Mouse (Mus musculus): Measurements from ENCODE around the gene Coro7. TPM values are rescaled to one million over a fixed set of nuclear protein-coding genes. Genes with fewer than 3 reads are reported as not detected.

Gene Coro7
- polyA plus RNA-seq, 1 experiment, result 104 TPM

DNA sequence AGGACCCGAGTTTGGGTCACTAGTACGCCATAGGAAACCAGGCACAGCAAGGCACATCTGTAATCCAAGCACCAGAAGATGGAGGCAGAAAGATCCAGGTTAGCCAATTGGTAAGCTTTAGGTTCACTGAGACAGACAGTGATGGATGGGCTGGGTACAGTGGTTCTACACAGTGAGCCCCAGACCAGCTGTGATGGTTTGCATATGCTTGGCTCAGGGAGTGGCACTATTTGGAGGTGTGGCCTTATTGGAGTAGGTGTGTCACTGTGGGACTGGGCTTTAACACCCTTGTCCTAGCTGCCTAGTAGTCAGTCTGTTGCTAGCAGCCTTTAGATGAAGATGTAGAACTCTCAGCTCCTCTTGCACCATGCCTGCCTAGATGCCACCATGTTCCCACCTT, 15.8 kb downstream of the Coro7 start:
- Histone ChIP-seq H3K9me3 (no peaks in the 10 kb centered on the region), H3K4me3 (replicated peaks) (no peak overlapping the region), H3K4me1 (peaks cover 11% of the 10 kb centered on the region), H3K27me3 (replicated peaks) (no peaks in the 10 kb centered on the region), H3K36me3 (replicated peaks; ENCODE audit: low read length) (peaks cover 93% of the 10 kb centered on the region)
- TF ChIP-seq FLI1 (IDR thresholded peaks at IDR 0.05; ENCODE audit: low read length), result no peak
- TF ChIP-seq GATA1 (IDR thresholded peaks at IDR 0.05; ENCODE audit: borderline replicate concordance, low read length), result no peak

DNA sequence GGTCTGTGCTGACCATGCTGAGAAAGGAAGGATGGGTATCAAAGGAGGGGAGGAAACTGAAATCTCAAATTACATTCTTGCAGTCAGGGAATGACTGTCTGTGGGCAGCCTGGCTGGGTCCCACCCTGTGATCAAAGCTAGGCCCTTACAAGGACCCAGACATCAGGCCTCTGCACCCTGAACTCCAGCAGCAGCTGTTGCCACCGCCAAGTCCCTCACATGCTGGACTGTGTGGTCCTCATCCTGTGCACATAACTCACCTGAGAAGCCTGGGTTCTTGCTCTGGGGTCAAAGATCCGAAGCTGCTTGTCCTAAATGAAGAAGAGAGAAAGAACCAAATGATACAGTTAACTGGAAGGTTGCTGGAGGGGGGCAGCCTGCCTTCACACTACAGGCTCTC, 18.0 kb downstream of the Coro7 start:
- Histone ChIP-seq H3K9me3 (no peaks in the 10 kb centered on the region), H3K4me3 (replicated peaks) (no peak overlapping the region), H3K36me3 (replicated peaks; ENCODE audit: low read length) (peaks cover 90% of the 10 kb centered on the region), H3K4me1 (peaks cover 14% of the 10 kb centered on the region), H3K27me3 (replicated peaks) (no peaks in the 10 kb centered on the region)
- no peak for TF ChIP-seq GATA1 (IDR thresholded peaks at IDR 0.05; ENCODE audit: borderline replicate concordance, low read length)
- TF ChIP-seq FLI1 (IDR thresholded peaks at IDR 0.05; ENCODE audit: low read length), result no peak

- Histone ChIP-seq H3K4me1 (peaks cover 29% of the 10 kb centered on the region), H3K36me3 (replicated peaks; ENCODE audit: low read length) (peaks cover 90% of the 10 kb centered on the region), H3K27me3 (replicated peaks) (no peaks in the 10 kb centered on the region), H3K9me3 (no peaks in the 10 kb centered on the region), H3K4me3 (replicated peaks) (no peak overlapping the region)
- no peak for TF ChIP-seq GATA1 (IDR thresholded peaks at IDR 0.05; ENCODE audit: borderline replicate concordance, low read length)
- no peak for TF ChIP-seq FLI1 (IDR thresholded peaks at IDR 0.05; ENCODE audit: low read length)
These were observed 20.3 kb downstream of the Coro7 start for GRCm38 (mm10) chr16:4659326-4659725.

GRCm38 (mm10) chr16:4658781-4659245, 20.8 kb downstream of the Coro7 start:
- H3K36me3 ChIP-seq (replicated peaks; ENCODE audit: low read length), result peaks cover 90% of the 10 kb centered on the region
- TF ChIP-seq GATA1 (IDR thresholded peaks at IDR 0.05; ENCODE audit: borderline replicate concordance, low read length) (no peak), FLI1 (IDR thresholded peaks at IDR 0.05; ENCODE audit: low read length) (no peak)
- no peaks in the 10 kb centered on the region for H3K9me3 ChIP-seq
- peaks cover 27% of the 10 kb centered on the region for H3K4me1 ChIP-seq
- H3K4me3 ChIP-seq (replicated peaks), result no peak overlapping the region
- no peaks in the 10 kb centered on the region for H3K27me3 ChIP-seq (replicated peaks)

- Histone ChIP-seq H3K36me3 (replicated peaks; ENCODE audit: low read length) (peaks cover 92% of the 10 kb centered on the region), H3K27me3 (replicated peaks) (no peaks in the 10 kb centered on the region), H3K9me3 (no peaks in the 10 kb centered on the region), H3K4me3 (replicated peaks) (no peak overlapping the region), H3K4me1 (peaks cover 18% of the 10 kb centered on the region)
- TF ChIP-seq GATA1 (IDR thresholded peaks at IDR 0.05; ENCODE audit: borderline replicate concordance, low read length) (no peak), FLI1 (IDR thresholded peaks at IDR 0.05; ENCODE audit: low read length) (no peak)
These were observed 23.0 kb downstream of the Coro7 start for GRCm38 (mm10) chr16:4656571-4657081.

- Histone ChIP-seq H3K27me3 (replicated peaks) (no peaks in the 10 kb centered on the region), H3K9me3 (no peaks in the 10 kb centered on the region), H3K4me3 (replicated peaks) (no peak overlapping the region), H3K36me3 (replicated peaks; ENCODE audit: low read length) (peaks cover 92% of the 10 kb centered on the region), H3K4me1 (peaks cover 18% of the 10 kb centered on the region)
- TF ChIP-seq FLI1 (IDR thresholded peaks at IDR 0.05; ENCODE audit: low read length) (no peak), GATA1 (IDR thresholded peaks at IDR 0.05; ENCODE audit: borderline replicate concordance, low read length) (no peak)
These were observed 23.6 kb downstream of the Coro7 start for GRCm38 (mm10) chr16:4655764-4656570.

- TF ChIP-seq FLI1 (IDR thresholded peaks at IDR 0.05; ENCODE audit: low read length) (no peak), GATA1 (IDR thresholded peaks at IDR 0.05; ENCODE audit: borderline replicate concordance, low read length) (no peak)
- peaks cover 93% of the 10 kb centered on the region for H3K36me3 ChIP-seq (replicated peaks; ENCODE audit: low read length)
- H3K27me3 ChIP-seq (replicated peaks), result no peaks in the 10 kb centered on the region
- H3K4me3 ChIP-seq (replicated peaks), result no peak overlapping the region
- H3K9me3 ChIP-seq, result no peaks in the 10 kb centered on the region
- H3K4me1 ChIP-seq, result peaks cover 18% of the 10 kb centered on the region
These were observed 24.3 kb downstream of the Coro7 start for GRCm38 (mm10) chr16:4655251-4655734.

- no peak for TF ChIP-seq FLI1 (IDR thresholded peaks at IDR 0.05; ENCODE audit: low read length)
- TF ChIP-seq GATA1 (IDR thresholded peaks at IDR 0.05; ENCODE audit: borderline replicate concordance, low read length), result no peak
- Histone ChIP-seq H3K4me1 (peaks cover 18% of the 10 kb centered on the region), H3K27me3 (replicated peaks) (no peaks in the 10 kb centered on the region), H3K9me3 (no peaks in the 10 kb centered on the region), H3K36me3 (replicated peaks; ENCODE audit: low read length) (peaks cover 96% of the 10 kb centered on the region), H3K4me3 (replicated peaks) (no peak overlapping the region)
These were observed 24.9 kb downstream of the Coro7 start for GRCm38 (mm10) chr16:4654706-4655105.

GRCm38 (mm10) chr16:4652707-4653416, 26.7 kb downstream of the Coro7 start:
- Histone ChIP-seq H3K4me3 (replicated peaks) (no peak overlapping the region), H3K9me3 (no peaks in the 10 kb centered on the region), H3K4me1 (peaks cover 21% of the 10 kb centered on the region), H3K27me3 (replicated peaks) (no peaks in the 10 kb centered on the region), H3K36me3 (replicated peaks; ENCODE audit: low read length) (peaks cover 100% of the 10 kb centered on the region)
- TF ChIP-seq GATA1 (IDR thresholded peaks at IDR 0.05; ENCODE audit: borderline replicate concordance, low read length) (no peak), FLI1 (IDR thresholded peaks at IDR 0.05; ENCODE audit: low read length) (no peak)
